Mouse (Mus musculus) small intestine, adult 2 months (tissue): ENCODE measurements around the gene Pih1d2. TPM values are rescaled to one million over a fixed set of nuclear protein-coding genes. Genes with fewer than 3 reads are reported as not detected.

Source experiments
- H3K27ac ChIP-seq: fragments of 200-500 bp; 2 replicates; pipeline ENCODE4 v1.5.1; 2012; ENCODE audit warnings: low read depth, low read length, control low read depth, inconsistent platforms; ENCODE audit not compliant: insufficient read depth
- H3K27me3 ChIP-seq: fragments of 200-500 bp; 2 replicates; pipeline ENCODE4 v1.6.1; 2012; ENCODE audit warnings: mild to moderate bottlenecking, moderate library complexity, low read length, inconsistent platforms; ENCODE audit not compliant: control insufficient read depth, insufficient read depth
- H3K36me3 ChIP-seq: fragments of 200-500 bp; 2 replicates; pipeline ENCODE4 v1.6.1; 2012; ENCODE audit warnings: mild to moderate bottlenecking, low read length, control low read depth, inconsistent platforms; ENCODE audit not compliant: control insufficient read depth, insufficient read depth
- H3K4me1 ChIP-seq: fragments of 200-500 bp; 2 replicates; pipeline ENCODE4 v1.6.1; 2012; ENCODE audit warnings: low read length, inconsistent platforms, mixed read lengths; ENCODE audit not compliant: control insufficient read depth, insufficient read depth, insufficient read length
- H3K4me3 ChIP-seq: fragments of 200-500 bp; 2 replicates; pipeline ENCODE4 v1.5.1; 2012; ENCODE audit warnings: low read depth, mild to moderate bottlenecking, control low read depth, inconsistent platforms, low read length, moderate library complexity
- CTCF ChIP-seq: fragments of 200-500 bp; IDR thresholded peaks from 2 replicates; pipeline ENCODE4 v1.5.1; 2012; ENCODE audit warnings: low read depth, mild to moderate bottlenecking, control low read depth, inconsistent platforms, low read length, moderate library complexity, mixed read lengths; ENCODE audit not compliant: insufficient replicate concordance, insufficient read length; ENCODE audit errors: extremely low read depth
- POLR2A ChIP-seq: fragments of 200-500 bp; IDR thresholded peaks from 2 replicates; pipeline ENCODE4 v1.6.1; 2012; ENCODE audit warnings: low read depth, mild to moderate bottlenecking, control low read depth, inconsistent platforms, low read length, moderate library complexity
- WGBS: fragments of 180-500 bp; shearing (Covaris S2); methylation state at CpG from one replicate; pipeline ENCODE4 v1.1.7; 2018; 5-methylcytosine and 5-hydroxymethylcytosine counted together
- polyA plus RNA-seq: library from polyadenylated mRNA; depleted of rRNA; stranded (reverse); fragments of >200 nt; gene quantifications from 2 replicates; pipeline ENCODE4 v1.2.3, GENCODE M21; 2012; rRNA removed

Pih1d2 gene
- polyA plus RNA-seq, 1 experiment, result 0.28 TPM

DNA sequence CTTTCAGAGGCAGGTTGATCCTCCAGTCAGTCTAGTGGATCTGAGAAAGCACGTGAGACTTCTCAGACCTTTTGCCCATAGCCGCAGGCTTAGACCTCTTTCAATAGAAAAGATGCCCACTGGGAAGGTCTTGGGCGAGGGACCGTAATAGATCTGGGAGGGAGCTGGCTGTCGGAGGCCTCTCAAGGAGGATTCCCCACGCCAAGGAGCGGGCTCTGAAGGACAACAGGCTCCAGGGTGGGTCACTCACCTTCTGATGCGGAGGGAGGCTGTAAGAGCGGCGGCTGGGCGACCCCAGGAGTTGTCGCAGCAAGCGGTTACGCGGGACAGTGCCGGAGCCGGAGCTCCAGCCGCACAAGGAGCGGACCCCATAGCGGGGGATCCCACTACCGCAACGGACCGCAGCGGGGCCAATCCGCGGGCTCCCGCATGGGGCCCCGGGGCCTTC, 41.8 kb downstream of the Pih1d2 start:
- TF ChIP-seq CTCF (no peak), POLR2A (no peak)
- Histone ChIP-seq H3K36me3 (peaks cover 9% of the 10 kb centered on the region), H3K27me3 (0 out of 2 replicates have a peak, but pooled peaks cover 5% of the 10 kb centered on the region), H3K27ac (peak overlapping the region; percentile 63), H3K4me1 (no peaks in the 10 kb centered on the region), H3K4me3 (peak overlapping the region; percentile 83)
- WGBS, result under 1% methylated on average over 28 of the region's 28 CpGs

DNA sequence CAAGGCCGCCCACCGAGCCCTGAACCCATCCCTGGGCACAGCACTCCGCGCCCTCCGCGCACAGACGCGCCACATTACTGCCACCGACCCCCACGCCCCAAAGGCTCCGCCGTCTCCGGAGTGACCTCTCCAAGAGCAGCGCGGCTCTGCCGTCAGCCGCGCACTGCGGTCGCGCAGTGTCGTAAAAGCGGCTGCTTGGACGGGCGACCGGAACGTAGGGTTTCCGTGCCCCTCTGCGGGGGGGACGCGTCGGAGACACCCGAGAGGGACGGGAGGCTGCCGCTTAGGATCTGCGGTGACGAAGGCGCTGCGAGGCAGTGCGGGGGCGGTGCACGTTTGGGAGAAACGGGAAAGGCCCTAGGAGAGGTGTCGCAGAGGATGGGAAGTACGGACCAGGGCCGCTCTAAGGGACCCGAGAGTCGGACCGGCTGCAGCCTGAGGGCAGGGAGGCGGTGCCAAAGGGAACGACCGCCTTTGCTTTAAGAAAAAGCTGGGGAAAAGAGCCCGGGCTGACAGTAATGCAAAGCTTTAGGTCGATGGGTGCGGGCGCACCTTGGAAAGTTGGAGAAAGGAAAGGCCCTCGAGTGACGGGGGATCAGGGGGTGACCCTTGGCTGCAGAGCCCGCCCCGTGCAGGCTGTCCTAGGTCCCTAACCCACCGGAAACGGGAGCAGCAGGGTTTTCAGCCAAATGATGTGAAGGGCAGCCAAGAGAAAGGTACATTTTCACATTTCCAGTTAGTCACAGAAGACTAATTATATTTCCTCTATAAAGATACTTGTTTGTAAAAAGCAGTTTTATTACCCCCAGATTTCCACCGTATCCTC, 42.5 kb downstream of the Pih1d2 start, which contains the start of gene Dlat:
Dlat (minus strand) TSS at position 389 of the 826 bp plus-strand sequence.
- H3K4me3 ChIP-seq, result peak within 1 kb of the TSS; percentile 83
- 0 out of 2 replicates have a peak, but pooled peaks cover 5% of the 10 kb centered on the region for H3K27me3 ChIP-seq
- under 1% methylated on average over 63 of the region's 63 CpGs for WGBS
- peak; percentile 77; the same call in 1 of the 2 replicates for TF ChIP-seq POLR2A
- no peak for TF ChIP-seq CTCF
- peaks cover 6% of the 10 kb centered on the region for H3K36me3 ChIP-seq
- peak within 1 kb of the TSS; percentile 63 for H3K27ac ChIP-seq
- no peaks in the 10 kb centered on the region for H3K4me1 ChIP-seq

DNA sequence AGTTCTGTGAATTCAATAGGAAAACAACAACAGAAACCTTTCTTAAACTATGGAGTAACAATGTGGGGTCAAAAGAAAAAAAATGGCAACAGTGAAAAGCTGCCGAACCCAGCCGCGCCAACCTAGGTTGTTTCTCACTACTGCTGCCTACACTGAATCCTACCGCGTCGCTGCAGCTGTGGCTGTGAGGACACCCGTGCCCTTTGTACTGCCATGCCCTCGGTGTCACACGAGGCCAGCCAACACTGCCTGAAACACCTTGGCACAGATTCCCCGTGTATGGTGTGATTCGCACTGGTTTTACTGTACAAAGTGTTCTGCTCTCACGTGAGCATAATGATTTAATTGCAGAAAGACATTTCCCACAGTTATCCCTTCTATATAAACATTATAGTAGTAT, 43.3 kb downstream of the Pih1d2 start:
- 0 out of 2 replicates have a peak overlapping the region, but pooled peaks have one; percentile 2 for H3K4me3 ChIP-seq
- TF ChIP-seq POLR2A (peak; percentile 53; the same call in 1 of the 2 replicates), CTCF (no peak)
- H3K36me3 ChIP-seq, result peaks cover 6% of the 10 kb centered on the region
- no peaks in the 10 kb centered on the region for H3K4me1 ChIP-seq
- WGBS, result 9% methylated on average over 12 of the region's 12 CpGs
- H3K27ac ChIP-seq, result peak overlapping the region; percentile 63
- peaks cover 8% of the 10 kb centered on the region; the same call in 1 of the 2 replicates for H3K27me3 ChIP-seq

DNA sequence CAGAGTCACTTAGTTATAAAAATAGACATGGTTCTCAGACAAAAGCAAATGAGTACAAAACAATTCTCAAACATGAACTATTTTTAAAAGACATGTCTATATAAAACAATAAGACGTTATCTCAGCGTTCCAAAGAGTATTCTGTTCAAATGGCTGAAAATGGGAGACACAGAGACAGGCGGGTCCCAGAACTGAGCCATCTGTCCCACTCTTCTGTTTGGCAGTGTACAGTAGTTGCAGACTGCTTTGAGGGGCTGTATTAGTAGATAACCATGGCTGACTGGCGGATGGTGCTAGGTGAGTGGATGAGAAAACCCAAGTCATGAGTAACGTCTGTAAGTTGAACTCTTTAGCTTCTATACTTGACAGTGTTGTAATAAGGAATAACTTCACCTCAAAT, 47.7 kb downstream of the Pih1d2 start:
- WGBS, result 92% methylated on average over 5 of the region's 5 CpGs
- Histone ChIP-seq H3K4me3 (no peak overlapping the region), H3K36me3 (no peaks in the 10 kb centered on the region), H3K27ac (no peak overlapping the region), H3K27me3 (peaks cover 11% of the 10 kb centered on the region; the same call in 1 of the 2 replicates), H3K4me1 (no peaks in the 10 kb centered on the region)
- TF ChIP-seq CTCF (no peak), POLR2A (no peak)

DNA sequence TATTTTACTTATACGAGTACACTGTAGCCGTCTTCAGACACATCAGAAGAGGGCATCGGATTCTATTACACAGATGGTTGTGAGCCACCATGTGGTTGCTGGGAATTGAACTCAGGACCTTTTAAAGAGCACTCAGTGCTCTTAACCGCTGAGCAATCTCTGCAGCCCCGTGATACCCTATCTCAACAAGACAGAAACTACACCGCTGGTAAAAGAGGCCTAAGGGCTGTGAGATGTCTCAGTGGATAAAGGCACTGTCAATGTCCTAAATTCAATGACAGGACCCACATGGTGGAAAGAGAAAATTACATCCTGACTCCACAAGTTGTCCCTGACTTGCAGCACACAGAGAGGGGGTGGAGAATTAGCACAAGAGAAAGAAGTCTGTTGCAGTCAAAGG, 49.3 kb downstream of the Pih1d2 start:
- 76% methylated on average over 6 of the region's 6 CpGs for WGBS
- Histone ChIP-seq H3K4me1 (no peaks in the 10 kb centered on the region), H3K27me3 (peaks cover 11% of the 10 kb centered on the region; the same call in 1 of the 2 replicates), H3K36me3 (no peaks in the 10 kb centered on the region), H3K27ac (no peak overlapping the region), H3K4me3 (no peak overlapping the region)
- TF ChIP-seq POLR2A, result no peak
- no peak for TF ChIP-seq CTCF

DNA sequence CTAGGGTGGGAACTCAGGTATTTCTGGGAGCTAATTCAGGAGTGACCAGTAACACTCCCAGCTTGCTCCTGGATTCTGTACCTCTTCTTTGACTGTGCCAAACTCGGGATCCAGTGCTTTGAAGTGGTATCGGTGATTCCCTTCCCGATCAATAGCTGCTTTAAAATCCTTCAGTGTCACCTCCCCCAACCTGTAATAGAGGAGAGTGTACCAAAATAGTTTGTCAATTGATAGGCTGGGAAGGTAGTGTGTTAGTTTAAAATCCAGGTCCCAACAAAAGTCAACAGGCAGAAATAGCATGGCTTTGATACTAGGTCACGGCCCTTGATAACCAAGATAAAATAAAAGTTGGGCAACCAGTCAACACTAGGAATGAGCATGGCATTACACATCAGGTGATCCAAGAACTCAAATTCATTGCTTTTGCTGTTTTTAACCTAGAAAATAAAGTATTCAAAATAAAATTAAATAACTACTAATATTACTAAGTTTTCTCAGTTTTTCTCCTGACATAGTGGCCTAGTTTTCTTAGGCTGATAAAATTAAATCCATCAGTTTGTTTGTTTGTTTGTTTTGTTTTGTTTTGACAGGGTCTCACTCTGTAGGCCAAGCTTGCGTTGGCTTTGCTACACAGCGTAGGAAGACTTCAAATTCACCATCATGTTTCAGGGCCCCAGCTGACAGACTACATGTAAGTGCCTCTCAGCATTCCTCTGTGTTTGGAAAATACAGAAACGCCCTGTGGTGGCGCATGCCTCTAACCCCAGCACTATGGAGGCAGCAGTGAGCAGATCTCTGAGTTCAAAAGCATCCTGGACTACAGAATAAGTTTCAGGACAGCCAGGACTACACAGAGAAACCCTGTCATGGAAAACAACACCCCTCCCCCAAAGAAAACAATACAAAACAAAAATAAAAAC, 50.7 kb downstream of the Pih1d2 start:
- no peaks in the 10 kb centered on the region for H3K36me3 ChIP-seq
- WGBS, result 76% methylated on average over 8 of the region's 8 CpGs
- H3K4me1 ChIP-seq, result no peaks in the 10 kb centered on the region
- H3K27me3 ChIP-seq, result peaks cover 11% of the 10 kb centered on the region; the same call in 1 of the 2 replicates
- no peak overlapping the region for H3K4me3 ChIP-seq
- H3K27ac ChIP-seq, result no peak overlapping the region
- TF ChIP-seq POLR2A (no peak), CTCF (no peak)

DNA sequence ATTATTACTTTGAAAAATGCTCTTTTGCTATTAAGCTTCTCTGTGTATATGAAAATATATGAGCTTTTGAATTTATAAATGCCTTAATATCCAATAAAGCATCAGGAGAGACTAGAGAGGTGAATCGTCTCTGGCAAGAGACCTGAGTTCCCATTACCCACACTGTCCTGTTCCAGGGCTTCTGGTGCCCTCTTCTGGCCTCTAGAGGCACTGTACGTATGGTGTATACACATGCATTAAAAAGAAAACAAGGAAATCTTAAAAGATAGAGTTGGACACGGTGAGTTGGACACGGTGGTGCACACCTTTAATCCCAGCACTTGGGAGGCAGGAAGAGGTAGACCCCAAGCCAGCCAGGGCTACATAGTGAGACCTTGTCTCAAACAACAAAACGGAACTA, 53.6 kb downstream of the Pih1d2 start:
- 0 out of 2 replicates have a peak, but pooled peaks cover 3% of the 10 kb centered on the region for H3K27me3 ChIP-seq
- no peak overlapping the region for H3K27ac ChIP-seq
- WGBS, result 16% methylated on average over 5 of the region's 5 CpGs
- H3K4me3 ChIP-seq, result no peak overlapping the region
- H3K36me3 ChIP-seq, result no peaks in the 10 kb centered on the region
- no peaks in the 10 kb centered on the region for H3K4me1 ChIP-seq
- no peak for TF ChIP-seq POLR2A
- TF ChIP-seq CTCF, result peak; percentile 76; the same call in 1 of the 2 replicates

Other genes with a start within 250 kb of the Pih1d2 start
- 2.5 and 23.9 TPM in 2 replicates for gene Plet1, start 122.8 kb upstream of the Pih1d2 start, polyA plus RNA-seq
- 10.4 and 14.9 TPM in 2 replicates for gene Pts, start 88.6 kb upstream of the Pih1d2 start, polyA plus RNA-seq
- 5.7 and 11.2 TPM in 2 replicates for gene Il18, start 62.5 kb upstream of the Pih1d2 start, polyA plus RNA-seq
- 5.5 and 8.5 TPM in 2 replicates for gene Bco2, start 62.1 kb upstream of the Pih1d2 start, polyA plus RNA-seq
- 0.10 TPM in 1 of 2 replicates, not detected in the other for gene Tex12, start 56.0 kb upstream of the Pih1d2 start, polyA plus RNA-seq
- 307 and 325 TPM in 2 replicates for gene Sdhd, start 13.5 kb upstream of the Pih1d2 start, polyA plus RNA-seq
- 93.7 and 98.1 TPM in 2 replicates for gene Timm8b, start 13.4 kb upstream of the Pih1d2 start, polyA plus RNA-seq
- gene Nkapd1, start 143 bp downstream of the Pih1d2 start, polyA plus RNA-seq, result 1.2 and 1.6 TPM in 2 replicates
- 5.3 and 10.2 TPM in 2 replicates for gene Dlat, start 42.5 kb downstream of the Pih1d2 start, polyA plus RNA-seq
- gene Dixdc1, start 122.2 kb downstream of the Pih1d2 start, polyA plus RNA-seq, result 0.57 and 0.75 TPM in 2 replicates
- 7.6 and 15.0 TPM in 2 replicates for gene 2310030G06Rik, start 129.2 kb downstream of the Pih1d2 start, polyA plus RNA-seq
- 16.7 and 23.1 TPM in 2 replicates for gene Cryab, start 134.0 kb downstream of the Pih1d2 start, polyA plus RNA-seq
- 3.5 and 7.6 TPM in 2 replicates for gene Hspb2, start 135.0 kb downstream of the Pih1d2 start, polyA plus RNA-seq
- 2.4 and 2.6 TPM in 2 replicates for gene Fdxacb1, start 150.9 kb downstream of the Pih1d2 start, polyA plus RNA-seq
- 13.2 and 17.6 TPM in 2 replicates for gene Alg9, start 157.7 kb downstream of the Pih1d2 start, polyA plus RNA-seq
- gene 1110032A03Rik, start 158.2 kb downstream of the Pih1d2 start, polyA plus RNA-seq, result 12.6 and 20.7 TPM in 2 replicates
- gene Ppp2r1b, start 228.0 kb downstream of the Pih1d2 start, polyA plus RNA-seq, result 1.6 and 1.9 TPM in 2 replicates